Mouse (Mus musculus): Measurements from ENCODE around the gene Fam204a.

Gene Fam204a

GRCm38 (mm10) chr19:60159827-60160226 is 66.7 kb downstream of the Fam204a start:
- no peak for DNase-seq

DNA sequence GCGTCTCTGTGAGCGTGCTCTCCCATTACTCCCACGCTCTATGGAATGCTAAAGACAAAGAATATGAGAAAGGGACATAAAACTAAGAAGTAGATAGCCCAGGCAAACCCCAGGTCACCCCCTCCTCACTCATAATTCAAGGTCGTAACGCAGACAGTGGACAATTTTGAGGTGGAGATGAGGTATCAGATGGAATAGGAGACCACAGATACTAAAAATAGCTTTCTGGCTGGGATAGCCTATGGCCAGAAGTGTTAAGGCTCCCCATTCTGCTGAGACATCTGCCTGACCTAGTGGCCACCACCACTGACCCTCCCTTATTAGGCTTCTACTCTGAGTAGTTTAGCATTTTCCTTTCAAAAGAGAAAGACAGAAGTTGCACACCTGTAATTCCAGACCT is 71.2 kb downstream of the Fam204a start:
- DNase-seq = no peak

DNA sequence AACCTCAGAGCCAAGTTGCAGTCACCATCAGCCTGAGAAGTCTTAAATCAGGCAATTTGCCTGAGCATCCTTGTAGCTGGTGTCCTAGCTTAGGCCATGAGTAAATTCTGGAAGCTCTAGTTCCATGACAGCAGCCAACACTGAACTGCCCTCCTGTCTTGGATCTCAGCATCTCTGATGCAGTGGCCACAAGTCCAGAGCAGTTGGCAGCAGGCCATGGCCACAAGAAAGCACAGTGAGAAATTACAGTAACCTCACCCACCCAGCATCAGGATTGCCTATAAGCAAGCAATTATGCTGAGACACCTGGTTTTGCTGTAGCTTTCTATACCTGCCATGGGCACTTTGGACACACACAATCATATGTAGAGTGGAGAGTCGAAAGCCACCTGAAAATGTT is 73.4 kb downstream of the Fam204a start:
- no peak for DNase-seq

GRCm38 (mm10) chr19:60150056-60150455 is 76.4 kb downstream of the Fam204a start:
- no peak for DNase-seq

- no peak for DNase-seq
Observed at GRCm38 (mm10) chr19:60149078-60149960, 77.2 kb downstream of the Fam204a start.
